Mouse (Mus musculus): ENCODE results near the gene Hist1h3c.

DNA sequence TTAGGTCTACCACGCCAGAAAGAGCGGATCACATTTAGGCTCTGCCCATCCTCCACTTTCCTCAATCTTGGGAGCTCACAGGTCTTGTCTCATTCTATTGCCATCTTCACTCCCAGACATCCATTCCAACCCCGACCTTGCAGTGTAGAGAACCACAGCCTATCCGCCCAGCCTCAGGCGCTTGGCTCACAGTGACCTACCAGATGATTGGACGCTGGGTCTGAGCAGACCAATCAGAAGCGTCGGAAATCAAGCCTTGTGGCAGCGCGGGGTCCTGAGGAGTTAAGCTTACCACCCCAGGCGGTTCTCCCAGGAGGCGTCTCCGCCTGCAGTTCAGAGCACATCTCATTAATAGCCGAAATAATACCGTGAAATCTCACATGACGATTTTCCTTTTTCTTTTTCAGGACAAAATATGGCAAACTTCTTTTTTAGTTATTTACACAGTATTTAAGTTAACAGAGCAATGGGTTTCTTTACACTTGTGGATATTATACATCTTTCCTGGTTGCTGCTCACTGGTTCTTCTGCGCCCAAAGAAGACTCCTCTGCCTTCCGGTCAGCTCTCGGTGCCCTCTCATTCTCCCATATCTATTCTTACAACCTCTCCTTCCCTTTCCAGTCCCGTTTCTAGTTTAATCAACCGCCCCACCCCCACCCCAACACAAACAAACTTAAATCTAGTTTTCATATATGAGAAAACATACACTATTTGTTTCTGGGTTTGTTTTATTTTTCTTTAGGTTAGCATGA lies 27.3 kb upstream of the Hist1h3c start:
- TF ChIP-seq CTCF (IDR thresholded peaks at IDR 0.05; ENCODE audit: low read depth, low read length), result no peak
- TF ChIP-seq POLR2A (IDR thresholded peaks at IDR 0.05; ENCODE audit: borderline replicate concordance, low read depth, low read length), result no peak

Data from bone marrow macrophage, adult 2 months (primary cell).